Mouse (Mus musculus) heart, adult 2 months (tissue): ENCODE results near the gene 5730522E02Rik.

ENCODE experiments used
- EP300 ChIP-seq: fragments of 200-500 bp; IDR thresholded peaks from 2 replicates; pipeline ENCODE4 v1.6.1; 2011; ENCODE audit warnings: low read depth, low read length, control low read depth; ENCODE audit not compliant: insufficient read depth
- POLR2A ChIP-seq: fragments of 200-500 bp; IDR thresholded peaks from 2 replicates; pipeline ENCODE4 v1.6.1; 2011; ENCODE audit warnings: mild to moderate bottlenecking, low read depth, low read length, control low read depth; ENCODE audit not compliant: insufficient read depth

- no peak for TF ChIP-seq EP300
- no peak for TF ChIP-seq POLR2A
Measured at GRCm38 (mm10) chr11:25853032-25853431, 357.5 kb downstream of the 5730522E02Rik start.
